Mouse (Mus musculus) embryo, embryonic 10 days (tissue): Measurements from ENCODE around the gene Asphd1.

ENCODE experiments used
- DNase-seq: peaks from one replicate; pipeline ENCODE4 v3.0.0-alpha.2; 2015; ENCODE audit warnings: low spot score

Asphd1 gene

GRCm38 (mm10) chr7:126949403-126949792 lies at the start of gene Asphd1:
Asphd1 (minus strand) TSS chr7:126949582.
- DNase-seq = no peak

GRCm38 (mm10) chr7:126996449-126996848 lies 47.1 kb upstream of the Asphd1 start:
- no peak for DNase-seq

- no peak for DNase-seq
Measured at GRCm38 (mm10) chr7:126988816-126989215, 39.4 kb upstream of the Asphd1 start.

- no peak for DNase-seq
Measured at GRCm38 (mm10) chr7:126986319-126986718, 36.9 kb upstream of the Asphd1 start.

- no peak for DNase-seq
Measured at GRCm38 (mm10) chr7:126984667-126985444, 35.5 kb upstream of the Asphd1 start.

GRCm38 (mm10) chr7:126983113-126983512 lies 33.7 kb upstream of the Asphd1 start:
- no peak for DNase-seq

- DNase-seq = no peak
Measured at GRCm38 (mm10) chr7:126982054-126982453, 32.7 kb upstream of the Asphd1 start.

- DNase-seq = no peak
Measured at GRCm38 (mm10) chr7:126981601-126982000, 32.2 kb upstream of the Asphd1 start.

GRCm38 (mm10) chr7:126978841-126979240 lies 29.5 kb upstream of the Asphd1 start:
- no peak for DNase-seq

GRCm38 (mm10) chr7:126976878-126977459 lies 27.6 kb upstream of the Asphd1 start:
- DNase-seq = no peak

GRCm38 (mm10) chr7:126975950-126976866 lies 26.8 kb upstream of the Asphd1 start, which contains the start of gene Cdiptos:
Cdiptos (minus strand) TSS chr7:126976098.
- peak; percentile 99 for DNase-seq

GRCm38 (mm10) chr7:126975893-126975949 lies 26.3 kb upstream of the Asphd1 start, which contains the start of gene Cdipt:
Cdipt (plus strand) TSS chr7:126975914.
- DNase-seq = no peak

- no peak for DNase-seq
Measured at GRCm38 (mm10) chr7:126975493-126975892, 26.1 kb upstream of the Asphd1 start.

- DNase-seq = no peak
Measured at GRCm38 (mm10) chr7:126967361-126967760, 18.0 kb upstream of the Asphd1 start.

GRCm38 (mm10) chr7:126965568-126965967 lies 16.2 kb upstream of the Asphd1 start:
- no peak for DNase-seq

GRCm38 (mm10) chr7:126963548-126964286 lies 14.3 kb upstream of the Asphd1 start:
- DNase-seq = peak; percentile 77

- no peak for DNase-seq
Measured at GRCm38 (mm10) chr7:126961965-126962364, 12.6 kb upstream of the Asphd1 start.

- DNase-seq = no peak
Measured at GRCm38 (mm10) chr7:126961095-126961494, 11.7 kb upstream of the Asphd1 start.

GRCm38 (mm10) chr7:126959780-126960179 lies 10.4 kb upstream of the Asphd1 start:
- no peak for DNase-seq

GRCm38 (mm10) chr7:126955125-126955524 lies 5.7 kb upstream of the Asphd1 start:
- no peak for DNase-seq

GRCm38 (mm10) chr7:126952646-126953045 lies 3.3 kb upstream of the Asphd1 start:
- DNase-seq = no peak

GRCm38 (mm10) chr7:126951741-126952140 lies 2.4 kb upstream of the Asphd1 start:
- DNase-seq = no peak
